Mouse (Mus musculus): ENCODE data around the gene Rara. TPM values are rescaled to one million over a fixed set of nuclear protein-coding genes. Genes with fewer than 3 reads are reported as not detected.

Rara gene
- polyA plus RNA-seq, 1 experiment from 2014 or later = 26.2 TPM

DNA sequence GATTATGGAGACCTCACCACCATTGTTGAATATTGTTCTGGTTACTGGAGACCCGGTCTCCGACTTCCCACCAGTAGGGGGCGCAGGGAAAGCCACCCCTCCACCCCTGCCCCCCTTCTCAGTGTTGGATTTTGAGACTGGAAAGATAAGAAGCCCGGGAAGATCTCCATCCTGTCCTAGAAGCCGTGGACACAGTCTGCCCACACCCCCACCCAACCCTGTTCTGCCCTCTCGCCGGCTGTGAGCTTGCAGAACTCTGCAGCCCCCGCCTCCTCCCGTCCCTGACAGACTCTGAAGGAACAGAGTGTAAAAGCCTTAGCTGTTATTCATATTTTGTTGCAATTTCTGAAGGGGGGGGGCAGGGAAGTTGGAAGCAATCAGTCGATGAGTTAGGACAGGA is 26.8 kb downstream of the Rara start:
- peak; percentile 37 for ATAC-seq (replicated peaks; ENCODE audit: insufficient number of reproducible peaks, insufficient read depth, low FRiP score, low read depth)
- Histone ChIP-seq H3K4me3 (0 out of 2 replicates have a peak overlapping the region, but pooled peaks have one; percentile 6), H3K9ac (no peak overlapping the region), H3K36me3 (peaks cover 16% of the 10 kb centered on the region), H3K27me3 (no peaks in the 10 kb centered on the region), H3K27ac (peak overlapping the region; percentile 88), H3K9me3 (replicated peaks) (no peaks in the 10 kb centered on the region), H3K4me2 (peak overlapping the region; percentile 48), H3K4me1 (replicated peaks) (peaks cover 82% of the 10 kb centered on the region)
- WGBS = 9% methylated on average over 10 of the region's 10 CpGs

- no peak for ATAC-seq (replicated peaks; ENCODE audit: insufficient number of reproducible peaks, insufficient read depth, low FRiP score, low read depth)
- H3K36me3 ChIP-seq = peaks cover 16% of the 10 kb centered on the region
- peak overlapping the region; percentile 19; the same call in 1 of the 2 replicates for H3K9ac ChIP-seq
- H3K4me3 ChIP-seq = no peak overlapping the region
- H3K4me1 ChIP-seq (replicated peaks) = peaks cover 82% of the 10 kb centered on the region
- H3K27ac ChIP-seq = peak overlapping the region; percentile 88
- H3K27me3 ChIP-seq = no peaks in the 10 kb centered on the region
- H3K4me2 ChIP-seq = peak overlapping the region; percentile 48
- WGBS = 22% methylated on average over 17 of the region's 17 CpGs
- no peaks in the 10 kb centered on the region for H3K9me3 ChIP-seq (replicated peaks)
Observed at GRCm38 (mm10) chr11:98954801-98955706, 27.4 kb downstream of the Rara start.

DNA sequence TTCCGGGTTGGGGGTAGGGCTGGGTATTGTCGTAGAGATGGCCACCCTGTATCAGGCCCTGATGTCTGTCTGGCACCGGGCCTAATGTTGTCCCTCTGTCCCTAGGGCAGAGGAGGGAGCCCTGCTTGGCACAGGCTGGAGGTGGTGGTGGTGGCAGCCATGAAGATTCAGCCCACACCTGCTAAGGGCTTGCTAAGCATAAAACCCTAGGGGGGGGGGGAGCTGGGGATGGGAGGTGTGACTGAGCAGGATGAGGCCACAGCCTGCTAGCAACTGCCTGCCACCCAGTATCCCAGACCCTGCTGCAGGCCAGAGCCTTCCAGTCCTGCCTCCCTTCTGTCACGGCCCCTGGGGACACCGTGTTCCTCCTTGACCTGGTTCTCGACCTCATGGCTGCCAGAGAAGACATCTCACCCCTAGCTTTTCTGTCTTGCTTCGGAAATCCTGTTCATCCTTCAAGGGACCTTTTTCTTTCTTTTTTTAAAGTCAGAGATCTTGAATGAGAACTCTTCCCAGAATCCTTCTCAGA is 28.2 kb downstream of the Rara start:
- no peak overlapping the region for H3K4me2 ChIP-seq
- H3K9me3 ChIP-seq (replicated peaks) = no peaks in the 10 kb centered on the region
- H3K27me3 ChIP-seq = no peaks in the 10 kb centered on the region
- 27% methylated on average over 7 of the region's 7 CpGs for WGBS
- peak overlapping the region; percentile 88 for H3K27ac ChIP-seq
- ATAC-seq (replicated peaks; ENCODE audit: insufficient number of reproducible peaks, insufficient read depth, low FRiP score, low read depth) = no peak
- H3K4me1 ChIP-seq (replicated peaks) = peaks cover 81% of the 10 kb centered on the region
- no peak overlapping the region for H3K4me3 ChIP-seq
- peaks cover 12% of the 10 kb centered on the region for H3K36me3 ChIP-seq
- no peak overlapping the region; the same call in 1 of the 2 replicates for H3K9ac ChIP-seq

- Histone ChIP-seq H3K27ac (no peak overlapping the region), H3K27me3 (no peaks in the 10 kb centered on the region), H3K9me3 (replicated peaks) (no peaks in the 10 kb centered on the region), H3K4me3 (no peak overlapping the region), H3K36me3 (peaks cover 12% of the 10 kb centered on the region), H3K9ac (no peak overlapping the region), H3K4me2 (no peak overlapping the region), H3K4me1 (replicated peaks) (peaks cover 81% of the 10 kb centered on the region)
- WGBS = 71% methylated on average over 10 of the region's 10 CpGs
- ATAC-seq (replicated peaks; ENCODE audit: insufficient number of reproducible peaks, insufficient read depth, low FRiP score, low read depth) = no peak
Observed at GRCm38 (mm10) chr11:98956340-98956739, 28.7 kb downstream of the Rara start.

DNA sequence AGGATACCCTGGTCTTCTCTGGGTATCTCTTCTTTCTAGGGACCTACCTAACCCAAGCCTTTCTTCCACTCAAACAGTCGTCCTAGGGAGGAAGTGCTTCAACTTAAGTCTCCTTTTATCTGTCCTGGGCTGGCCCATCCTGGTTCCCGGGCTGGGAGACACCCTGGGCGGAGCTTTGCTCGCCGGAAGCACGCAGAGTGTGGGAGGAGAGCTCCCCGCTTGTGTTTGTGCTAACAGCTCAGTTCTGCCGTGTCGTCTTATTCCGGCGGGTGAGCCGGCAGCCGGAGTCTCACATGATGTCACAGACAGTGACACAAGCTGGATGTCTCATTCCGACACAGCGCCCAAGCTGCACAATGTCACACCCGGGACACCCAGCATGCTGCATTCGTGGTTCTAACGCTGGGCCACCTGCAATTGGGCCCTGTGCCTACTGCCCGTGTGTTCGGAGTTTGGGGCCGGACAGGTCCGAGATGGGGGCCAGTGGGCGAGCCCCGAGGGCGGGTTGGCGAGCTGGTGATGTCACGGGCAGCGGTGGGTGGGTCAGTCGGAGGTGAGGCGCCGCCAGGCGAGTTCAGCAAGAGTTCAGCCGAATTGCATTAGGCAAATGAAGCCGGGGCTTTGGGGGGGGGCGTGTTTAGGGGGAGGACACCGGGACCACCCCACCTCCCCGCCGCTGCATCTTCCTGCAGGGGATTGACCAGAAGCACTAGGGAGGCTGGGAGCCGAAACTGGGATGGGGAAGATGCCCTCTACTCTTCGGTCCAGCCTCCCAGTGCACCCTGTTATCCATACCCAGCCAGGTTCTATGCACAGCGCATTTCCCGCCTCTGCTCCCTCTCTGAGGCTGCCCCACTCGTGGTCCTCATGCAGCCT is 32.1 kb downstream of the Rara start:
- H3K9ac ChIP-seq = peak overlapping the region; percentile 75
- H3K4me1 ChIP-seq (replicated peaks) = peaks cover 82% of the 10 kb centered on the region
- peak; percentile 5; the same call in 1 of the 2 replicates for ATAC-seq (replicated peaks; ENCODE audit: insufficient number of reproducible peaks, insufficient read depth, low FRiP score, low read depth)
- no peaks in the 10 kb centered on the region for H3K9me3 ChIP-seq (replicated peaks)
- H3K36me3 ChIP-seq = peaks cover 9% of the 10 kb centered on the region
- WGBS = under 1% methylated on average over 43 of the region's 43 CpGs
- H3K27ac ChIP-seq = peak overlapping the region; percentile 91
- peak overlapping the region; percentile 95 for H3K4me2 ChIP-seq
- no peaks in the 10 kb centered on the region for H3K27me3 ChIP-seq
- peak overlapping the region; percentile 70 for H3K4me3 ChIP-seq

DNA sequence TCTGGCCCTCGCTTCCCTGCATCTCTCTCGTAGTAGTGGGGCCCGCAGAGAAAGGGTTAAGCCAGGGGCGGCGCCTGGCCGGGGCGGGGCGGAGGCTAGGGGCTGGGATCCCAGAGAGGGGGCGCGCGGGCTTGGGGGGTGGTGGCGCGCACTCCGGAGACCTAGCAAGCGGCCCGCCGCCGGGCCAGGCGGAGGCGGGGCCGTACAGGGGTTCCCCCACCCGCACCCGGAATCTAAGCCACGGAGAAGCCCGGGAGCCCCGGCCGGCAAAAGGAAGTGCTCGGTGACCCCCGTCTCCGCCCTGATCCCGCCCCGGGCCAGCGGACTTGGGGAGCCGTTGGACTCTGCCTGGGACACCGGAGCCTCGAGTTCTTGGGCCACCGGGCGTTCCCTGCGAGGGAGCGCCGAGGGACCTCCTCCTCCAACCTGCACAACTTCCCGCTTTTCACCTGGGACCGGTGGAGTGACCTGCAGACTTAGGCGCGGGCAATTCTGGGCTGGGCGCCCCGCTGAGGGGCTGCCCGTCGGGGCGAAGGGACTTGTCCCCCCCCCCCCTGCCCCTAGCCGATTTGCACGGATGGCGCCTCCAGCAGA is 32.8 kb downstream of the Rara start:
- peaks cover 82% of the 10 kb centered on the region for H3K4me1 ChIP-seq (replicated peaks)

GRCm38 (mm10) chr11:98961051-98961592 is 33.5 kb downstream of the Rara start:
- Histone ChIP-seq H3K4me2 (peak overlapping the region; percentile 95), H3K4me1 (replicated peaks) (peaks cover 83% of the 10 kb centered on the region), H3K4me3 (peak overlapping the region; percentile 70), H3K27me3 (no peaks in the 10 kb centered on the region), H3K36me3 (peaks cover 9% of the 10 kb centered on the region), H3K9ac (peak overlapping the region; percentile 75), H3K9me3 (replicated peaks) (no peaks in the 10 kb centered on the region), H3K27ac (peak overlapping the region; percentile 91)
- ATAC-seq (replicated peaks; ENCODE audit: insufficient number of reproducible peaks, insufficient read depth, low FRiP score, low read depth) = no peak
- WGBS = 23% methylated on average over 18 of the region's 18 CpGs

More for the DNA sequence above, 32.8 kb downstream of the Rara start:
- Histone ChIP-seq H3K9me3 (replicated peaks) (no peaks in the 10 kb centered on the region), H3K9ac (peak overlapping the region; percentile 75), H3K36me3 (peaks cover 9% of the 10 kb centered on the region), H3K4me3 (peak overlapping the region; percentile 70), H3K4me2 (peak overlapping the region; percentile 95), H3K27ac (peak overlapping the region; percentile 91), H3K27me3 (no peaks in the 10 kb centered on the region)
- WGBS = 1% methylated on average over 53 of the region's 53 CpGs
- ATAC-seq (replicated peaks; ENCODE audit: insufficient number of reproducible peaks, insufficient read depth, low FRiP score, low read depth) = peak; percentile 14

GRCm38 (mm10) chr11:98961766-98962165 is 34.1 kb downstream of the Rara start:
- Histone ChIP-seq H3K27ac (peak overlapping the region; percentile 91), H3K9me3 (replicated peaks) (no peaks in the 10 kb centered on the region), H3K27me3 (no peaks in the 10 kb centered on the region)

DNA sequence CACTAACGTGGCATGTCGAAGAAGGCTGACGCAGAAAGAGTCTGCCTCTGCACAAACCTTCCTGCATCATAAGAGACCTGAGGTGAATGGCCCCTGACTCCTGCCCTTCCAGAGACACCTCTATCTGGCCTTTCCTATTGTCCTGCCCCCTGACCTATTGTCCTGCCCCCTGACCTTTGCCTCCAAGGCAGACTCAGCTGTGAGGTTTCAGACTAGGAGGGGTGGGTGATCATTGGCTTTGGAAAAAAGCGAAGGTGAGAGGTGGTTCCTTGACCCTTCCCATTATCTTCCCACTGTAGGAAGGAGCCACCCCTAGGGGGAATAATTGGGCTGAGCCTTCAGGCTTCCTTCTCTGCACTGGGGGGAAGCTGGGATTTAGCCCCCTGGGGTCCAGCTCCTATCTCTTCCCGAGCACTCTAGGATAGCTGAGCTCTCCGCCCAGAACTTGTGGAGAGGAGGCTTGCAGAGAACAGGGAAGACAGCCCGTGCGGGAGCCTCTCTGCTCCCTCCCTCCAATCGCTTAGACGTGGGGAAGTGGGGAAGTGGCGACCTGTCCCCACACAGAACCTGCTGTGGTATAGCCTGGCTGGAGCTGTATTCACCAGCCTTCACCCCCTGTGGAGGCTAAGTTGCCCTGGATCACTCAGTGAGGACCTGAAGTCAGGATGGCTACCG is 34.9 kb downstream of the Rara start:
- H3K36me3 ChIP-seq = peaks cover 8% of the 10 kb centered on the region
- no peak for ATAC-seq (replicated peaks; ENCODE audit: insufficient number of reproducible peaks, insufficient read depth, low FRiP score, low read depth)
- H3K27ac ChIP-seq = peak overlapping the region; percentile 91
- 20% methylated on average over 12 of the region's 12 CpGs for WGBS
- peak overlapping the region; percentile 70 for H3K4me3 ChIP-seq
- H3K4me1 ChIP-seq (replicated peaks) = peaks cover 92% of the 10 kb centered on the region
- H3K9me3 ChIP-seq (replicated peaks) = no peaks in the 10 kb centered on the region
- peak overlapping the region; percentile 95 for H3K4me2 ChIP-seq
- H3K27me3 ChIP-seq = no peaks in the 10 kb centered on the region
- peak overlapping the region; percentile 53 for H3K9ac ChIP-seq

More at GRCm38 (mm10) chr11:98961766-98962165, 34.1 kb downstream of the Rara start:
- Histone ChIP-seq H3K9ac (peak overlapping the region; percentile 75), H3K4me3 (peak overlapping the region; percentile 70), H3K36me3 (peaks cover 10% of the 10 kb centered on the region), H3K4me2 (peak overlapping the region; percentile 95), H3K4me1 (replicated peaks) (peaks cover 84% of the 10 kb centered on the region)
- ATAC-seq (replicated peaks; ENCODE audit: insufficient number of reproducible peaks, insufficient read depth, low FRiP score, low read depth) = no peak
- 19% methylated on average over 8 of the region's 8 CpGs for WGBS
